Mouse (Mus musculus) gastrocnemius, postnatal 10 days (tissue): ENCODE data around the gene Camk1d. TPM values are rescaled to one million over a fixed set of nuclear protein-coding genes. Genes with fewer than 3 reads are reported as not detected.

Experiments
- DNase-seq: peaks from one replicate; pipeline ENCODE4 v3.0.0; 2021; ENCODE audit warnings: mixed read lengths
- total RNA-seq, 2 experiments: library from RNA; stranded (reverse); gene quantifications; 2 replicates each; pipeline ENCODE4 v1.2.3; 2021

Camk1d gene
- total RNA-seq, 2 experiments from 2014 or later = 2.4 to 5.0 TPM

DNA sequence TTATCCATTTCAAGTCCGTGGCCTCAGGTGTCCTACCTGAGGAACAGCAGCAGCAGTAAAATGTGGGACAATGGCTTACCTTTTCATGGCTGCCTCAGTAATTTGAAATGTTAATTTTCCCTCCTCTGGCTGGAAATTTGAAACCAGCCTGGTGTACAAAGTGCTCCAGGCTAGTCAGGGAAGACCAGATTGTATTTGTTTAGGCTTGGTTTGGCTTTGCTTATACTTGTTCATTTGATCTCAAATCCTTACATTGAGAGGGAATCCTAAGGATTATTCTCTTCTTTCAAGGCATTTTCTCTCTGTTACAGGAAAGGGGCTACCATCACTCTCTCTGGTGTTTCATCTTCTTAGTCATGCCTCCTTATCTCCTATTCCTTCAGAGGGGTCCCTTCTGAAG, 236.8 kb downstream of the Camk1d start:
- DNase-seq = no peak

DNA sequence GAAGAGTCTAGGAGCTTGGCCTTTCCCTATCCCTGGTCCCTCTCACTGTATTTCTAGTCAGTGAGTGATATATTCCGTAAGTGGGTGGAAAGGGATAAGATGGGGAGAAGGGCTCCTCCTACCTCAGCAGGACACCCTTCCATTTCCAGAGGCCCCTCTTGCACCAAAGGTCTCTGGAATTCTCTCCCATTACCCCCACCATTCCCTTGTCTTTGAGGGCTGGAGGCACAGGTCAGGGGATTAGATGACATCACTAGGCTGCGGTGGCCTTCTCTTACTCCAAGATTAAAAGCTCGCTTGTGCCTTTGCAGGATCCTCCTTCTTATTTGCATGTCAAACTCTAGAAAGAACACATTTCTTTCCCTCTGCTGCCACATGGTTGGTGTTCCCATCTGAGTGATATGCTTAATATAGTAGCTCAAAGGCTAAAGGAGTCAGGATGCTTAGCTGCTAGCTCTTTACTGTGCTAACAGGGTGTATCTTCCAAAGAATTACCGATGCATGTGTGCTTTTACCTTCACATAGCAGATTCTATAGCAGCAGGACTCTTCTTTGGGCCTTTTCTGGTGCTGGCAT, 244.9 kb downstream of the Camk1d start:
- no peak for DNase-seq

DNA sequence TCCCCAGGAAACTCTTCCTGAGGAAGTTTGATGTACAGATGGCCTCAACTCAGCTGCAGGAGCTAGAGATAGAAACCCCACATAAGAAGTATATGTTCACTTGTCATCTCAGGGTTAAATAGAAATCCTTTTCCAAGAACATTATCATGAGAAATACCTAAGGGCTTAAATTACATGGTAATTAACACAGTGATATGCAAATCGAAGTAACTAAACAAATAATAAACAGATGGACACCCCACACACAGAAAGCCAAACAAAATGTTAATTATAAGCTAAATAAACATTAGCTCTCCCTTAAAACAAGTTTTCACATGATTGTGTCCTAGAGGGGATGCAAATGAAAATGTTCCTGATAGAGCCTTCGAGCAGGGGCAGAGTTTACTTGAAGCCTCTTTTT, 246.8 kb downstream of the Camk1d start:
- no peak for DNase-seq

DNA sequence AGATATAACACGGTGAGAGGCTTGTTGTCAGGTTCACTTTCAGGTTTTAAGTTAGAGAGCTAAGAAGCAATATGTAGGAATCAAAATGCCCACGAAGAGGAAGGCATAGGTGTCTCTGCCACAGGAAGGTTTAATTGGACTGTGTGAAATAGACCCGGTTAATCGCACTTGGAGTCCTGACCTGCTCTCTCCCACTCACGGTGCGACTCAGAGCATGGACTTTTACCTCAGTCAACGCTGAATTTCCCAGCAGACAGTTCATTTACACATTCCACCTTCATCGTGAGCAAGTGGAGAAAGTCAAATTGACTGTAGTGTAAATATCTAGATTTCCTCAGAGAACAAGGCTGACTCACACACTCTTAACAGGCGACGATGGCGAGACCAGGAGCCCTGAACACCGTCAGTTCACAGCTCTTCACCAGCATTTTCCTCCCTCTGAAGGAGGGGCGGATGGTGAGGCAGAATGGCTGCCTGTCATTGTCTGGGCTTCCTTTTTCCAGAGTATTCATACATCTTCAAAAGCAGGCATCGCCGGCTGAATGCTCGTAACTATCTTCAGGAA, 255.6 kb downstream of the Camk1d start:
- no peak for DNase-seq

DNA sequence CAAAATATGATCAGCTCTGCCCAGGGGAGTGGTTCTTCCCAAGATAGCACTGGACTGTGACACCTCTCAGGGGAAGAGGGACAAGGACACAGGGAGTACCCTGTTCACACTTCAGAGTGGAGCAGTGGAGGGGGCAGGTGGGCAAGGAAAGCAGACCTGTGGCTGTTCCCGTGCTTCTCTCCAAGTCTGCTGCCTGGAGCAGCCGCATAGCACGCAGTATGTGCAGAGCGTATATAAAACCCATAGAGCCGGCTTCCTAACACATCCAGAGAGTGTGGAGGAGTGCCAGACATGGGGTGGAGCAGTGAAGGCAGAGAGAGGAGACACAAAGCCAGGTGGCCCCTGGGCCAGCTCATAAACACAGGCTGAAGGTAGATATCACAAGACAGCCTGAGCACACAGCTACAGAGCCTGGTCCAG, 256.2 kb downstream of the Camk1d start:
- no peak for DNase-seq

DNA sequence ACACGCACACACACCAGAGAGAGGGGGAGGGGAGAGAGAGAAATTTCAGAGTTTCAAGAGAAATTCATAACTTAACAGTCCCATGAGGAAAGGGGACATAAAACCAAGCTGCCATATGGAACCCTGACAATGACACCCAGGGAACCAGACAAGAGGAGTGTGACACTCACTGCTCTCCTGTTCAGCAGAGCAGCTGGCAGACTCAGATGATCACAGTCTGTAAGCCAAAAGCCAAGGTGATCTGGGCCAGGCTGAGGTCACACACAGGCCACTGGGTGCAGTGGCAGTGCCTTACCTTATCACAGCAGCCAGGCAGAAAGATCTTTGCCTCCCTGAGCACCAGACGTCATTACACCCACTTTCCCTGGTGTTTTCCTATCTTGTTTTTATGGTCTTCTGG, 258.2 kb downstream of the Camk1d start:
- no peak for DNase-seq

DNA sequence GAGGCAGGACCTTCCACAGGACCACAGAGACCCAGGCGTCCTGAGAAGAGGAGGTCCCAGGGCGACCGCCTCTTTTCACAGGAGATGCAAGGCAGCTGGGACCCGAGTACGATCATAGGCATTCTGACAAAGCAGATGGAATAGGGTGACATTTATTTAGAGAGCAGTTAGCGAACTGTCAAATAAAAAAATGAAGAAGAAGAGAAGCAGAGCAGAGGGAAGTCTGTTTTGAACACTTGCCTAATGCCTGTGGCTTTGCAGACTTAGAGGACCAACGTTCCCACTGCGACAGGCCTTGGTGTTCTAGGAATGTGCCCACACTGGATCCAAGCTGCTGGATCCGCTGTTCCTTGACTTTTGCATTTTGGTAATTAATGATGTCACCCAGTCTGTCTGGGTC, 259.5 kb downstream of the Camk1d start:
- DNase-seq = no peak

DNA sequence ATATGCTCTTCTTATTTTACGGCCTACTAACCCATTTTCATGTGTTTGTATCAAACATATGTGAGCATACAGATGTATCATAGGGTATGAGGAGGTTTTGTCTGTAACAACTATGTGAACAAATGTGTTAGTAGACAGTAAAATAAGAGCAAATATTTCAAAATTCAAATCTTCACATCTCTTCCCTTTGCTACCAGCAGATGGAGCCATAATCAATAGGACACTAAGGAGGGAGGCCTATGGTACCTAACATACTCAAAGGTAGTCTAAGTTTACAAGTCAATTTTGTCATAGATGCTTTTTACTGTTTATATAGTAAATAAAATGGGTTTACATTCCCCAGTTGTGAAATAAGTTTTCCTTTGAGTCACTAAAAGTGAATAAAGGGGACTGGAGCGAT, 262.7 kb downstream of the Camk1d start:
- no peak for DNase-seq

DNA sequence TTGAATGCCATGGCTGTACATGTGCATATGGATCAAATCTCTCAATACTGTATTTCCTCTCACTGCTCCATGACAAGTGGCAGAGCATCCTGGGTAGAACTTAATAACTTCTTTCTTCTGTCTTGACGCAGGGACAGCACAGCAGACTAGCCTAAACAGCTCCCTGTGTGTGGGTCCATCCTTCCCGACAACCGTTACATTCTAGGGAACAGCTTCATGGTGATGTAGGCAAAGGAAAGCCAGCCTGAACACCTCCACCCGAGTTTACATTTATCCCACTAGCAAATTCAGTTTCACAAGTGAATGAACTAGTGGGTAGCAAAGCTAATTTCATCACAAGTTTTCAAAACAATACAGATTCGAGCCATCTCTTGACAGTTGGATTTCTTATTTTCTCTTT, 269.0 kb downstream of the Camk1d start:
- DNase-seq = no peak

DNA sequence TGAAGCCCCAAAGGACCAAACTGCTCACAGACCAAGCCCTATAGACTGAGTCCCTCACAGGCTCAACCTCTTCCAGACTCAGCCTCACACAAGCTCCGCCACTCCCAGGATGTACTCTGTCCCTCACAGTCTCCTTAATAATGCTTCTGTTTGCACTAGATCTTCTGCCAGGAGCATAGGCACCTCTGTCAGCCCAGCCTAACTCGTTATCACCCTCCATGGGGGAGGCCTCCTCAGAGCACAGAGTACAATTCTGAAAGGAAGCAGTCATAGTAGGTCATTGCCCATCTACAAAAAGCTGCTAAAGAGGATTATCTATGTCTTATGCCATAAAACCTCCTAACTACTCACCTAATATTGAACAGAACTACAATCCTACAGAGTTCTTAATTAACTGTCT, 276.6 kb downstream of the Camk1d start:
- no peak for DNase-seq

DNA sequence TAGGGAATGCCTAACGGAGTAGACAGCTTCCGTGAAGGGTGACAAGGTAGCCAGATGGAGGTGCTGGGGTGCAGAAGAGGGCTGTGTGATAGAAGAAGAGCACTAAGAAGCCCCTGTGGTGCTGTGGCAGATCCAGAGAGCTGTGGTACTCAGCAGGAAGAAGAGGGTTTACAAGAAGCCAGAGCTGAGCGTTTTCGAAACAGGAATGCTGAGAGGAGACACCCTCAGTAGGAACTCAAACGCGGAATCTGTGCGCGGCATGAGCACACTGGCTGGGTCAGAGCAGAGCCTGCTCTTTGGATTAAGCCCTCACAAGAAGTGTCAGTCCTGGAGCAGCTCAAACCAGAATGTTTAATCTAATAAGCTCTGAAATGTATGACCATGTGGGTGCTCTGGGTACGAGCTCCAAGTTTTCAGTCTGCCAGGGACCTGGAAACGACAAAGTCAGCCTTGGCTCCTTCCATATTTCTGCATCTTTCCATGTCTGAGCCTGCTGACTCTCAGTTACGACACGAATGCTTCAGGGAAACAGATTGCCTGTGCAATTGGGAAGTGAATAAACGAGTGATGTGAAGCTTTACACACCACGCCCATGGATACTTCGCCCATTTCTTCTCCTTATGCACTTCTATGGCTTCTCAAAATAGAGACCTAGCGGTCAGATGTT, 278.6 kb downstream of the Camk1d start:
- no peak for DNase-seq

DNA sequence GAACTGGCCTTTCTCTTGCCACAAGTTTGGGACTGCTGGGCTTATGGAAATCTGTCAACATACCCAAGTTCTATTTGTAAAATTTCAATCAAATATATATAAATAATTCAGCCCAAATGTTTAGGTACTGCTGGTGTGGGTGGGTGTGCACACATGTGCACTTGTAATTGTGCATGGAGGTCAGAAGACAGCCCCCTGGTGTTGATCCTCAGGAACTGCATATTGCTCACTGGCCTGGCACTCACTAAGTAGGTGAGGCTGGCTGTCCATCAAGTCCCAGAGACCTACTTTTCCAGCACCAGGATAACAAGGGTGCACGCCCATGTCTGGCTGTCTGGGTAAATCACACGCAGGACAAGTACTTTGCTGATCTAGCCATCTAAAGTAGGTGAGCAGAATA, 283.0 kb downstream of the Camk1d start:
- no peak for DNase-seq

DNA sequence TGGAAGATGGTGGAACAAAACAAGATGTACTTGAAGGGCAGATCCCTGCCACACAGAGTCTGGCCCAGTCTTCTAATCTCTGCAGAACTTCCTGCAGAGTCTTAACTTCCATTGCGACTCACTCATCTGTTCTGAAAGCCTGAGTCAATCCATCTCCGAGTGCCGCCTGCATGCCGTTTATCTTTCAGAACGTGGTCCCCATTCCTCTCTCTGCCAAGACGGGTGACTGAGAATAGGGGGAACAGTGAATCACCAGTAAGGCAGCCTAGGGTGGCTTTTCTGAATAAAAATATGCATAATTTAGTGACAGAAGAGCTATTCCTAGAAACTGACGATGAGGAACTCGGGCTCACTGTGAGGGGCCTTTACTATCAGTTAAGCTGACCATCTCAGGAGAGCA, 284.4 kb downstream of the Camk1d start:
- no peak for DNase-seq

DNA sequence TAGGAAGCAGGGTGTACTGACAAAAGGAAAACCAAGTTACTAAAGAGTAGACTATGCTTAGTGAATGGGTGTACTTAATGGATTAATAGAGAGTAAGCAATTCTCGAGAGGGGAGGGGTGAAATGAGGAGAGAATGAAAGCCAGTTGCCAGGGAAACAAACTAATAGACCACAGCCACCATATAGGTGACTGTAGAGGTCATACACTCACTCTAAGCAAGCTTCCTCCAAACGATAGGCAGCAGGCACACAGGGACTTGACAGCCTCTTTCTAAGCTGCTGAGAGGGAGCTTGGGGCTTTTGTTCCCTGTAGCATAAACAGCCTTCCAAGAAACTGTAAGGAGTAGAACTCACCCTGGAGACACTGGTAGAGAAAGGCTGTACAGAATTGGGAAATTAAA, 288.2 kb downstream of the Camk1d start:
- no peak for DNase-seq

DNA sequence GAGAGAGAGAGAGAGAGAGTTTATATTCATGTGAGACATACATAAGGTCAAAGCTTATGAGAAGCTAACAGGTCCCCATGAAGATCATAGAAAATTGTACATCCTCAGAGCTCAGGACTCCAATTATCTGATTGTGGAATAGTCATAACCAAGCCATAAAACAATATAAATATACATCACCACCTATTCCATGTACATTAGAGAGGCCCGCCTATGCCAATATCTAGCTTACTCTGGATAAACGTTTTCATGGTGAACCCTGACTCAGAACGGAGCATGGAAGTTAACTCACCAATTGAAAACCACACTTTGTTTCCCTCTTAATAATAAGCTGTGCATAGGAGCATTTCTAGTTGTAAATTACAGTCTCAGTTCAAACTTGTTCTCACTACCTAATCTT, 288.7 kb downstream of the Camk1d start:
- DNase-seq = no peak

DNA sequence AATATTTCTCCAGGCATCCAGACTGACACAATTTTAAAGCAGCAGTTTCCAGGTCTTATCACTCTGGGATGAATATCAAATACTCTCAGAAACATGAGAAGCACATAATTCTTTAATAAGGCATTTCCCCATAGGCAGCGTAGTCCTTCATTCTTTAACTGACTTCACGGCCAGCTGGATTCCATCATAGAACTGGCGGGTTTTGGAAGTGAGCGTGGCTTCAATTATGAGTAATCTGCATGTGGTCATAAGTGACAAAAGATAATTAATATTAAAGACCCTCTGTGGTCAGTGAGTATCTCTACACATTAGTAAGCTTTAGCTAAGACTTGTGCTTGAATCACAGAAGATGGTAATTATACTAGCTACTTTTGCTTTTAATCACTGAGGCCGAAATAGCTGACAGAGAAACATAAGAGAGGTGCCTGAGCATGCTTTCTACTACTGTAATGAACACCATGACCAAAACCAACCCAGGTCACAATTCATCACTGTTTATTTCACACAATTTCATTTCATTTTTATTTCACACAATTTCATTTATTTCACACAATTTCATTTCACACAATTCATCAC, 293.6 kb downstream of the Camk1d start:
- no peak for DNase-seq

DNA sequence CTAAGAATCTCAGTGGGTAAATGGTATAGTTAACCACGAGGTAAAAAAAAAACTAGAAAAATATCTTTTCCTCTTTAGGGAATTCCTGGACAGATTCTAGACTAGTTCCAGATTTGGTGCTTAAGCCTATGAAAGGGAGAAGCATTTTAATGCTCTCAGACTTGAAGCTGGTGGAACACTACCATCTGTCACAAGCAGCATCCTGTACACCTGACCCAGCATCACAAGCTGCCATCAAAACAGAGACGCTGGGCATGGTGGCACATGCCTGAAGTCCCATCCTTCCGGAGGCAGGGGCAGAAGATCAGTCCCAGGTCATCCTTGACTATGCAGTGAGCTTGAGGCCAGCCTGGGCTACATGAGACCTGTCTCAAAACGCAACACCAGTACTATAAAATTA, 295.5 kb downstream of the Camk1d start:
- no peak for DNase-seq

DNA sequence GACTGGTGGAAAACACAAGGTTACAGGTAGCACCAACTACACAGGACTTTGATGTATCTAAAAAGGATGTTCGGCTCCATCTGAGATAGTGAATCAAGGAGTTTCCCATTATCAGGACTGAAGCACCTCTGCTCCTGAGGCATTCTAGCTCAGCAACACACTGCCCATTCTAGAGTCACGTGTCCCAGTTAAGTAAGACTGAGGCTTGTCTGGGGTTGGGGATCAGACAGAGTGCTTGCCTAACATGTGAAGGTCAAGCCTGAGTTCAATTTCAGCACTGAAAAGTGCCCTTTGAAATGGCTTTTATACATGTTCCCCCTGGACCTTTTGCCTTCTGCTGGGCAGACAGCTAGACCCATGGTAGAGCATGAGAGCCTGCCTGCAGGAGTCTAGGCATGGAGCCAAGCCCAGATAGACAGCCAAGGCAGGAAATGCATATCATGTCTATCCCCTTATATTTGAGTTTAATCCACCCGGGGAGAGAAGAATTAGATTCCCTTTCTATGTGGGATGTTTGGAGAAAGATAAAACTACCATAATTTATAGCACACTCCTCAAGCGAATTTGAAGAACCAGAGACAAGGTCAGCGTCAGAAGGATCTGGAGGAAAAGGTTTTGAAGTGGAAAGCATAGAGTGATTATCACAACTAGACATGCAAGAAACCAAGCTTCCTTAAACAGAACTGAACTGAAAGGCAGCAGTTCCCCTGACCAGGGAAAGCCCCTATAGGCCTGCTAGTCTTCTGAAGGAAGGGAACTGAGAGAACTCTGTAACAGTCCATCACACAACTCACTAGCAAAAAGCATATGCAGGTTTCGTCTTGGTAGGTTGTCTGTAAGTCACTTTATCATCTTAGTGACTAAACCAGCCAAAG, 296.9 kb downstream of the Camk1d start:
- no peak for DNase-seq

DNA sequence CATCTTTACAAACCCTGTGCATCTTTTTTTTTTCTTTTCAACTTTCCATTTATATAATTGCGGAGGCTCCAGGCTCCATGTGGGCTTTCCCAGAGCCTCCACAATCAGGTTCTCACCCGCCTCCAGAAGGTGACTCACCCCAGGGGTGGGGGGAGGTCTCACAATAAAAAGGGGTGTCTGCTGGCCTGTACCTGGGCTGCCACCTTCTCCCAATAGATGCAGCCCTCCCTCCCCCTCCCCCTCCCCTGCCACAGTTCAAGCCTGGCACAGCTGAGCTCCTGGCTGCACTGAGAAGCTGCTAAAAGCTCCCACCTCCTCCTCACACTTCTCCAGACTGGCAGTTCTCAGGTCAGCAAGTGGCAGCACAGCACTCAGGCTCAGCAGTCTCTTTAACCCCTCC, 302.5 kb downstream of the Camk1d start:
- no peak for DNase-seq

DNA sequence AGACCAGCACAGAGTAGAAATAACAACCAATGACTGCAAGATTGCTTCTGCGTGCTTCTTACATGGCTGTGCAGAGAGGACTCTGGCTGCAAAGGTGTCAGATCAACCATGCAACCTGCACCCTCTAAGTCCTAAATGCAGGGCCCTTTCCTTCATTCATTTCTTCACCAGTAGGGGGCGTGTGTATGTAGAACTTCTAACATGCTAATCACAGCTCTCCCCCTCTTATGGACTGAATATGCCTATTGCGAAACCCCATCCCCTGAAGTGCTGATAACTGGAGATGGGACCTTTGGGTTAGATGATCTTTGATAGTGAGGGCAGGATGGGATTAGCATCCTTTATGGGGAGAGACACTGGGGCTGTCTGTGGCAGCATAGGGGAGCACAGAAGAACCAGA, 310.5 kb downstream of the Camk1d start:
- no peak for DNase-seq

DNA sequence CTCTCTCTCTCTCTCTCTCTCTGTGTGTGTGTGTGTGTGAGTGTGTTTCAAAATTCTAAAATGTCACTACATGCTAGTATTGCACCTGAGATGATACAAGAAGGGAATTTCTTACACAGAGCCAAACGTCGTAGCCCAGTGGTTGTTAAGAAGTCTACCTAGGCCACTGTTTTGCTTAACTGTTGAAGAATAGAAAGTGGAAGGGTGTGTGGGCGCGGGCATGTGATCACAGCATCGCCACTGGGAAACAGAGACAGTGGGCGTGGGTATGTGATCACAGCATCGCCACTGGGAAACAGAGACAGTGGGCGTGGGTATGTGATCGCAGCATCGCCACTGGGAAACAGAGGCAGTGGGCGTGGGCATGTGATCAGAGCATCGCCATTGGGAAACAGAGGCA, 312.3 kb downstream of the Camk1d start:
- DNase-seq = no peak

DNA sequence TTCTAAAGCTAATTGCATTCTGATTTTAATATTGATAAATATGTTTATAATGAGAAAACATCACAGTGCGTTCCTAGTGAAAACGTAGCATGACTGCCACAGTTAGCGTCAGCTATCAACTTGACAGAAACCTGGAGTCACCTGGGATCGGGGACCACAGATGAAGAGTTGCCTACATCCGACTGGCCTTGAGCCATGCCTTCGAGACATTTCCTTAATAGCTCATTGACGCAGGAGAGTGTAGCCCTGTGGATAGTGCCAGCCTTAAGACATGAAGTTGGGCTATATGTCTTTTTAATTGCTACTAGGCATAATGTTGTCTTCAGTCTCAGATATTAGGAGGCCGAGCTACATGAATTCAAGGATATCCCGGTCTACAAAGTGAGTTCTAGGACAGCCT, 315.8 kb downstream of the Camk1d start:
- no peak for DNase-seq

DNA sequence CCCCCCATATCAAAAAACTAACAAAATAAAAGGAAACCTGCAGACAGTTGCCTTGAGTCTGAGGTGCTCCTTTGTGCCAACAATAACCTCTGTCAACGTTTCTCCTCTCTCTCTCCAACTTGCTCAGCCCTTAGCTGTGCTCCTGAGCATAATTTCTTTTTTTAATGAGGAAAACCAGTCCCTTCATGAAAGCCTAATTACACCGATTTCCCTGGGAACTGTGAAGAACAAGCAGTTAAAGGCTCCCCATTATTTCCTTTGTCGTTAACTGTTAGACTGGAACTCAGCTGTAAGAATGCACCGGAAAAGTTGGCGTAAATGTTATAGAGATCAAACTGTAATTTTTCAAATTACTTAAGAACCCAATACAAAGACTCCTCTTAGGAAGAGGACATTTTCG, 316.3 kb downstream of the Camk1d start:
- DNase-seq = no peak
